Mouse (Mus musculus) left cerebral cortex, adult 8-10 months (tissue): ENCODE measurements at regions not wholly inside any gene's neighbourhood (a gene's known extent, or its start where the extent isn't known, plus 50 kb on each side); places are given as distances from the start of the nearest gene placed in this dataset.

Source experiments
- DNase-seq, 2 experiments: peaks; one replicate each; pipeline ENCODE4 v3.0.0; 2022; ENCODE audit warnings: low spot score in 2 of 2

- no peak for DNase-seq
These were observed 375.2 kb downstream of the Shisa9 start for GRCm38 (mm10) chr16:12359116-12359515.

- DNase-seq = peak in 1 of 2 experiments; percentile 54
These were observed 405.6 kb downstream of the Shisa9 start for GRCm38 (mm10) chr16:12389545-12389944.

- no peak for DNase-seq
These were observed 451.8 kb downstream of the Shisa9 start for GRCm38 (mm10) chr16:12435697-12436221.

- DNase-seq = no peak
These were observed 454.7 kb downstream of the Shisa9 start for GRCm38 (mm10) chr16:12438622-12439021.

GRCm38 (mm10) chr16:12454791-12455190, 470.9 kb downstream of the Shisa9 start:
- DNase-seq = peak in 1 of 2 experiments; percentile 31
